Mouse (Mus musculus) kidney, adult 2 months (tissue): ENCODE measurements at regions not wholly inside any gene's neighbourhood (a gene's known extent, or its start where the extent isn't known, plus 50 kb on each side); places are given as distances from the start of the nearest gene placed in this dataset.

Experiments
- CTCF ChIP-seq: fragments of 200-500 bp; conservative IDR thresholded peaks from 2 replicates; pipeline ENCODE4 v1.5.1; 2011; ENCODE audit warnings: low read depth, mild to moderate bottlenecking, control low read depth, low read length, moderate library complexity, mixed read lengths; ENCODE audit not compliant: insufficient read depth, insufficient read length
- POLR2A ChIP-seq: fragments of 200-500 bp; IDR thresholded peaks from one replicate; pipeline ENCODE4 v1.6.1; 2011; ENCODE audit warnings: low read depth, low read length, control low read depth

GRCm38 (mm10) chr6:4417247-4417709 is 87.3 kb upstream of the Col1a2 start:
- TF ChIP-seq POLR2A = no peak
- no peak for TF ChIP-seq CTCF
